Mouse (Mus musculus) MEL (cell line): ENCODE measurements around the gene Cldnd1. TPM values are rescaled to one million over a fixed set of nuclear protein-coding genes. Genes with fewer than 3 reads are reported as not detected.

Source experiments
- DNase-seq: peaks from one replicate; pipeline ENCODE4 v3.0.0; 2011; ENCODE audit warnings: low read depth, low spot score
- H3K27ac ChIP-seq: 2 replicates; pipeline ENCODE4 v1.5.1; 2012; ENCODE audit warnings: low read depth, mild to moderate bottlenecking, control low read depth, low read length, moderate library complexity; ENCODE audit not compliant: control insufficient read depth
- H3K27me3 ChIP-seq, 2 experiments: fragments of 150-350 bp in 1 of 2; sonication (generic) in 1 of 2; 2 replicates each; pipeline ENCODE4 v1.6.1; 2012; ENCODE audit warnings: low read length in 2 of 2, mild to moderate bottlenecking in 2 of 2, improper control_type of control experiment in 1 of 2, moderate library complexity in 1 of 2; ENCODE audit not compliant: insufficient read depth in 2 of 2, control insufficient read depth in 1 of 2
- H3K36me3 ChIP-seq, 2 experiments: 2 replicates each; pipeline ENCODE4 v1.6.1; 2012 to 2014; ENCODE audit warnings: low read length in 2 of 2, improper control_type of control experiment in 1 of 2, inconsistent platforms in 1 of 2, mild to moderate bottlenecking in 1 of 2; ENCODE audit not compliant: insufficient read depth in 2 of 2, control insufficient read depth in 1 of 2
- H3K4me1 ChIP-seq, 2 experiments: fragments of 150-350 bp in 1 of 2; sonication (generic) in 1 of 2; 2 replicates each; pipeline ENCODE4 v1.6.1; 2012; ENCODE audit warnings: low read length in 2 of 2, improper control_type of control experiment in 1 of 2, mild to moderate bottlenecking in 1 of 2; ENCODE audit not compliant: insufficient read depth in 2 of 2, control insufficient read depth in 1 of 2
- H3K4me3 ChIP-seq, 2 experiments: fragments of 150-350 bp in 1 of 2; sonication (generic) in 1 of 2; 2 replicates each; pipeline ENCODE4 v1.5.1; 2012; ENCODE audit warnings: low read depth in 2 of 2, low read length in 2 of 2, mild to moderate bottlenecking in 2 of 2, moderate library complexity in 2 of 2, control low read depth in 1 of 2, improper control_type of control experiment in 1 of 2; ENCODE audit not compliant: control insufficient read depth in 1 of 2, insufficient read depth in 1 of 2
- H3K79me2 ChIP-seq: 2 replicates; pipeline ENCODE4 v1.6.1; 2012; ENCODE audit warnings: mild to moderate bottlenecking, low read length, moderate library complexity; ENCODE audit not compliant: control insufficient read depth, poor library complexity, insufficient read depth
- H3K9ac ChIP-seq: 2 replicates; pipeline ENCODE4 v1.6.1; 2012; ENCODE audit warnings: low read depth, mild to moderate bottlenecking, control low read depth, low read length, moderate library complexity; ENCODE audit not compliant: control insufficient read depth, poor library complexity, severe bottlenecking
- H3K9me3 ChIP-seq: fragments of 150-350 bp; sonication (generic); replicated peaks from 2 replicates; pipeline ENCODE4 v1.6.1; 2012; ENCODE audit warnings: mild to moderate bottlenecking, low read length, improper control_type of control experiment, moderate library complexity; ENCODE audit not compliant: insufficient read depth
- BHLHE40 ChIP-seq: IDR thresholded peaks from 2 replicates; pipeline ENCODE4 v1.6.1; 2012; ENCODE audit warnings: low read depth, mild to moderate bottlenecking, inconsistent platforms, low read length, improper control_type of control experiment, borderline replicate concordance
- CHD2 ChIP-seq: IDR thresholded peaks from 2 replicates; pipeline ENCODE4 v1.6.1; 2011; ENCODE audit warnings: low read length, improper control_type of control experiment
- CTCF ChIP-seq, 3 experiments: IDR thresholded peaks in 2 of 3; conservative IDR thresholded peaks in 1 of 3; 2 replicates each; pipeline ENCODE4 v1.5.1; 2011 to 2012; ENCODE audit warnings: low read length in 3 of 3, low read depth in 2 of 3, mild to moderate bottlenecking in 2 of 3, improper control_type of control experiment in 1 of 3, inconsistent platforms in 1 of 3, mixed read lengths in 1 of 3, moderate library complexity in 1 of 3; ENCODE audit not compliant: control insufficient read depth in 1 of 3, insufficient read depth in 1 of 3, poor library complexity in 1 of 3, severe bottlenecking in 1 of 3
- EP300 ChIP-seq, 2 experiments: IDR thresholded peaks; 2 replicates each; pipeline ENCODE4 v1.6.1; 2011; ENCODE audit warnings: improper control_type of control experiment in 2 of 2, low read length in 2 of 2, low read depth in 1 of 2, mild to moderate bottlenecking in 1 of 2
- GABPA ChIP-seq: IDR thresholded peaks from 2 replicates; pipeline ENCODE4 v1.6.1; 2012; ENCODE audit warnings: low read depth, mild to moderate bottlenecking, inconsistent platforms, low read length, improper control_type of control experiment, moderate library complexity
- JUND ChIP-seq: IDR thresholded peaks from 2 replicates; pipeline ENCODE4 v1.6.1; 2011; ENCODE audit warnings: low read depth, mild to moderate bottlenecking, improper control_type of control experiment, low read length
- KAT2A ChIP-seq: conservative IDR thresholded peaks from 2 replicates; pipeline ENCODE4 v1.6.1; 2012; ENCODE audit warnings: low read depth, low read length, improper control_type of control experiment, inconsistent platforms
- MAX ChIP-seq: IDR thresholded peaks from 2 replicates; pipeline ENCODE4 v1.6.1; 2011; ENCODE audit warnings: low read length, improper control_type of control experiment
- MXI1 ChIP-seq: IDR thresholded peaks from 2 replicates; pipeline ENCODE4 v1.6.1; 2011; ENCODE audit warnings: mild to moderate bottlenecking, low read depth, low read length, improper control_type of control experiment
- MYC ChIP-seq: IDR thresholded peaks from 2 replicates; pipeline ENCODE4 v1.6.1; 2011; ENCODE audit warnings: low read depth, mild to moderate bottlenecking, low read length, improper control_type of control experiment, moderate library complexity
- NRF1 ChIP-seq: IDR thresholded peaks from 2 replicates; pipeline ENCODE4 v1.6.1; 2014; ENCODE audit warnings: low read depth, mild to moderate bottlenecking, inconsistent platforms, low read length, improper control_type of control experiment, moderate library complexity; ENCODE audit not compliant: poor library complexity, insufficient read depth, severe bottlenecking
- POLR2AphosphoS2 ChIP-seq: IDR thresholded peaks from 2 replicates; pipeline ENCODE4 v1.6.1; 2011; ENCODE audit warnings: low read length, improper control_type of control experiment
- SMC3 ChIP-seq: IDR thresholded peaks from 2 replicates; pipeline ENCODE4 v1.6.1; 2011; ENCODE audit warnings: low read depth, low read length, improper control_type of control experiment
- TAL1 ChIP-seq: IDR thresholded peaks from 2 replicates; pipeline ENCODE4 v1.6.1; 2012; ENCODE audit warnings: mild to moderate bottlenecking, inconsistent platforms, low read length, moderate library complexity, mixed read lengths
- TCF12 ChIP-seq: IDR thresholded peaks from 2 replicates; pipeline ENCODE4 v1.6.1; 2014; ENCODE audit warnings: low read depth, mild to moderate bottlenecking, inconsistent platforms, low read length, improper control_type of control experiment, moderate library complexity
- USF1 ChIP-seq: IDR thresholded peaks from 2 replicates; pipeline ENCODE4 v1.6.1; 2014; ENCODE audit warnings: low read depth, mild to moderate bottlenecking, inconsistent platforms, low read length, improper control_type of control experiment, moderate library complexity
- USF2 ChIP-seq, 2 experiments: IDR thresholded peaks; 2 replicates each; pipeline ENCODE4 v1.6.1; 2011 to 2012; ENCODE audit warnings: improper control_type of control experiment in 2 of 2, low read length in 2 of 2, borderline replicate concordance in 1 of 2, inconsistent platforms in 1 of 2, low read depth in 1 of 2, mild to moderate bottlenecking in 1 of 2; ENCODE audit not compliant: insufficient read depth in 1 of 2
- ZNF384 ChIP-seq: IDR thresholded peaks from 2 replicates; pipeline ENCODE4 v1.6.1; 2012; ENCODE audit warnings: low read depth, mild to moderate bottlenecking, inconsistent platforms, low read length, improper control_type of control experiment
- polyA plus RNA-seq, 2 experiments: library from polyadenylated mRNA; stranded (reverse) in 1 of 2; unstranded in 1 of 2; fragments of >175 nt in 1 of 2; fragments of >200 nt in 1 of 2; gene quantifications; 2 replicates each; pipeline versions ENCODE4 v1.2.1 to v1.2.4; 2012; ENCODE audit warnings: low replicate concordance in 2 of 2, low read depth in 1 of 2; ENCODE audit not compliant: insufficient read length in 2 of 2, insufficient read depth in 1 of 2, missing spikeins in 1 of 2
- total RNA-seq: library from RNA; depleted of rRNA; stranded (reverse); fragments of 300-350 nt; gene quantifications from 2 replicates; pipeline ENCODE4 v1.2.3, GENCODE M21; 2012

The Cldnd1 gene
- total and polyA plus RNA-seq, 3 experiments = 18.5 to 34.3 TPM; not detected in 1

DNA sequence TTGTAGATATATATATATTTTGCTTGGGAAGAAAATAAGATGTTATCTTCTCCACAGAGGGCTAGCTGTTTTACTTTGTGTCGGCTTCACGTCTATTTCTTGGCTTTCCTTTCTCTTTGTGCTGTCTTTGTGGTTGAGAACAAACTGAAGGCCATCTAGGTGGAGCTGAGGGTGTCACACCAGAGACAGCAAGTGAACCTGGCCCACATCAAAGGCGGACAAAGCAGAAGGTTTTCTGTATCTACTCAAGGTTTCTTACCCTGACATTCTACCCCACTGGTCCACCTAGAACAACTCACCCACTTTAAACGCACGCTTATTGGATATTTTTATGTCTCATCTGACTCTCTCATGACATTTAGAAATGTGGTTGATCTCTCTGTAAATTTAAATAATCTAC lies 33.6 kb upstream of the Cldnd1 start:
- Histone ChIP-seq H3K9me3 (no peaks in the 10 kb centered on the region), H3K27ac (no peak overlapping the region), H3K79me2 (no peaks in the 10 kb centered on the region), H3K27me3 (no peaks in the 10 kb centered on the region), H3K4me3 (no peak overlapping the region), H3K9ac (no peak overlapping the region), H3K4me1 (peaks cover 2 to 13% of the 10 kb centered on the region in 2 experiments; a peak in 3 of 4 replicates), H3K36me3 (peaks cover 0 to 15% of the 10 kb centered on the region in 2 experiments; a peak in 2 of 4 replicates)
- DNase-seq = no peak
- no peak for TF ChIP-seq MXI1
- TF ChIP-seq TCF12 = no peak
- TF ChIP-seq BHLHE40 = no peak
- no peak for TF ChIP-seq USF2 (IDR thresholded peaks at IDR 0.05; ENCODE audit: borderline replicate concordance in 1 of 2, insufficient read depth in 1 of 2, low read depth in 1 of 2, low read length in 2 of 2)
- no peak for TF ChIP-seq TAL1
- TF ChIP-seq NRF1 = no peak
- TF ChIP-seq CTCF (IDR thresholded peaks at IDR 0.05 in 2 of 3, conservative IDR thresholded peaks at IDR 0.05 in 1 of 3; ENCODE audit: control insufficient read depth in 1 of 3, insufficient read depth in 1 of 3, low read depth in 2 of 3, low read length in 3 of 3, poor library complexity in 1 of 3, severe bottlenecking in 1 of 3) = no peak
- no peak for TF ChIP-seq EP300 (IDR thresholded peaks at IDR 0.05; ENCODE audit: low read depth in 1 of 2, low read length in 2 of 2)
- no peak for TF ChIP-seq GABPA
- TF ChIP-seq KAT2A = no peak
- TF ChIP-seq JUND = no peak
- no peak for TF ChIP-seq USF1
- TF ChIP-seq ZNF384 = no peak
- TF ChIP-seq POLR2AphosphoS2 = no peak
- TF ChIP-seq SMC3 = no peak
- no peak for TF ChIP-seq MYC
- no peak for TF ChIP-seq MAX

DNA sequence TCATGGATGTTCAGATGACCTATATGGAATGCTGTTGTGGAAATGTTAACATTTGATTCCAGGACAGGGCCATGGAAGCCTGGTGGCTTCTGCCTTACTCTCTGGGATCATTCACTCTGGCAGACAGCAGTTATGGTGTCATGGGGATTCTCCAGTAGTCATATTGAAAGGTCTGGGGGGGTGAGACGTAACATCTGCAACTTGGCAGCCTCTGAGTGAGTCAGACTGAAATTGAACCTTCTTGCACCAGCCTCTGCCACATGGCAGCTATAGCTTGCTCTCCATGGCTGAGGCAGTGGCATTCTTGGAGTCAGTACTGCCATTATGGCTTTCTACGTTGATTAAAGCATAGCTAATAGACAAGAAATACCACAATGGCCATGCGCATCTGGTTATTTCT lies 30.9 kb upstream of the Cldnd1 start:
- H3K27ac ChIP-seq = no peak overlapping the region

More for the DNA sequence above, 30.9 kb upstream of the Cldnd1 start:
- Histone ChIP-seq H3K4me1 (peaks cover 0 to 6% of the 10 kb centered on the region in 2 experiments; a peak in 1 of 4 replicates), H3K9ac (no peak overlapping the region), H3K36me3 (peaks cover 0 to 5% of the 10 kb centered on the region in 2 experiments; a peak in 1 of 4 replicates), H3K9me3 (no peaks in the 10 kb centered on the region)
- TF ChIP-seq CHD2 = no peak
- TF ChIP-seq, all 39 proteins: peak for 0
- Histone ChIP-seq H3K79me2 (no peaks in the 10 kb centered on the region), H3K27me3 (no peaks in the 10 kb centered on the region), H3K4me3 (no peak overlapping the region)
- no peak for DNase-seq
